Mouse (Mus musculus) CH12F3 (cell line): ENCODE results near the gene Tmem179b.
"Not testable (repeated sequence)": the region's sequence is repeated elsewhere in the genome, so short reads cannot be mapped to it uniquely, and the experiment has no call there.

Source experiments
- in situ Hi-C: fragments of 300-500 bp; cut with MboI; formaldehyde crosslinking; loops from 2 replicates; pipeline ENCODE4 v1.14.3; 2020; ENCODE audit warnings: low sequenced_read_pairs

Gene Tmem179b

GRCm38 (mm10) chr19:8735389-8736159 is 38.7 kb downstream of the Tmem179b start, which contains the start of gene Wdr74:
Gene Wdr74, plus strand, starts transcription at chr19:8735827.
- in situ Hi-C loops, result no loop called here

DNA sequence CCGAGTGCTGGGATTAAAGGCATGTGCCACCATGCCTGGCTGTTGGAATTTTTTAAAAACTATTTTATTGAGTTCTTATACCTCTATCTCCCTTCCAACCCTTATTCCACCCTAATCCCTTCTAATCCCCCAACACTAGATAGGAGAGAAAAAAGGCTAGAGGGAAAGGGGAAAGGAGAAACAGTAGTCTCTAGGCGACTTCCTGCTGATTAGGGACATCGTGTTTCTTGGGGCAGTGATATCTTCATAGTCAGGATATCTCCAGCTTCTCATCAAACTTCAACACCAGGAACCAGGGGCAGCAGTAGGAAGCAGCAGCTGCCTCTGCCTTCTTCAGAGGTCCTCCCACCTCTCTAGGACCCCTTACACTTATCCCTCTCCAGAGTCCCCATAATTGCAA is 39.9 kb downstream of the Tmem179b start:
- in situ Hi-C loops, result no loop called here

- in situ Hi-C loops, result not testable (repeated sequence)
Measured at GRCm38 (mm10) chr19:8728335-8729099, 45.8 kb downstream of the Tmem179b start.

GRCm38 (mm10) chr19:8727495-8728114 is 46.7 kb downstream of the Tmem179b start:
- in situ Hi-C loops, result no loop called here

GRCm38 (mm10) chr19:8726609-8727390 is 47.5 kb downstream of the Tmem179b start:
- in situ Hi-C loops, result no loop called here

DNA sequence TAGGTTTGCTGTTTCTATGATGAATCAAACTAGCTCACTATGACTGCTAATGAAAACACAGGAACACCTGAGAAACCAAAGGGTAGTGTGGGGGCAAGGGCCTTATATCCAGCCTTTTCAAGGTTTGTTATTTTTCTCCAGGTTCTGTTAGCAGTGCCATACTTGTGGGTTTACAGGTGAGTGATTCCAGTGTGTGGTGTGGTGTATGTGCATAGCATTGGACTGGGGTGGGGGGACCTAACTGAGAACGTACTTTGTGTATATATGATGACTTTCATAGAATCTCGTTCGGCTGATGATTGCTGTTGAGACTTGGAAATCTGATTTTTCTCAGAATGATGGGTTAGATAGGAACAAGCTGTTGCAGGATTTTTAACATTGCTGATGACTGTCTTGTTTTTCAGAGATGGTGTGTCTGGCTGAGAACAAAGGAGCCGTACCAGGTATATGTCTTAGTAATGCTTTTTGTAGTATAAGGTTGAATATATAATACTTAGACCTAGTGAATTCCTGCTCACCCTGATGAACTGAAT is 49.1 kb downstream of the Tmem179b start:
- in situ Hi-C loops, result no loop called here

DNA sequence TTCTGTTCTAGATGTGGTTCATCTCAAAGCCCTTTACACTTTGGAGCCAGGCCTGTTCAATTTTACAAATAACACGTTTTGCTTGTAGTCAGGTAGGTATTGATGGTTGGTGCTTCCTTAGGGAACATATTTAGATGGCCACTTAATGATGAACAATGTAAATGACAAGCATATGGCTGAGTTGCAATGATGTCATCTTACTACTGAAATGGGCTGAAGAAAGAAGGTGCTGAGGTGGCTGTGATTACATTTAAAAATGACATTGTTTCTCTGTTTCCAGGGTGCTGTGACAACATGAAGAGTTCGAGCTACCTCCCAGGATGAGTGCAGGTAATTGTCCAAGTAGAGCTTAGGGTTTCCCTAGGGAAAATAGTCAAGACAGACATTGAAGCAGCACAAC is 49.9 kb downstream of the Tmem179b start:
- in situ Hi-C loops, result no loop called here

DNA sequence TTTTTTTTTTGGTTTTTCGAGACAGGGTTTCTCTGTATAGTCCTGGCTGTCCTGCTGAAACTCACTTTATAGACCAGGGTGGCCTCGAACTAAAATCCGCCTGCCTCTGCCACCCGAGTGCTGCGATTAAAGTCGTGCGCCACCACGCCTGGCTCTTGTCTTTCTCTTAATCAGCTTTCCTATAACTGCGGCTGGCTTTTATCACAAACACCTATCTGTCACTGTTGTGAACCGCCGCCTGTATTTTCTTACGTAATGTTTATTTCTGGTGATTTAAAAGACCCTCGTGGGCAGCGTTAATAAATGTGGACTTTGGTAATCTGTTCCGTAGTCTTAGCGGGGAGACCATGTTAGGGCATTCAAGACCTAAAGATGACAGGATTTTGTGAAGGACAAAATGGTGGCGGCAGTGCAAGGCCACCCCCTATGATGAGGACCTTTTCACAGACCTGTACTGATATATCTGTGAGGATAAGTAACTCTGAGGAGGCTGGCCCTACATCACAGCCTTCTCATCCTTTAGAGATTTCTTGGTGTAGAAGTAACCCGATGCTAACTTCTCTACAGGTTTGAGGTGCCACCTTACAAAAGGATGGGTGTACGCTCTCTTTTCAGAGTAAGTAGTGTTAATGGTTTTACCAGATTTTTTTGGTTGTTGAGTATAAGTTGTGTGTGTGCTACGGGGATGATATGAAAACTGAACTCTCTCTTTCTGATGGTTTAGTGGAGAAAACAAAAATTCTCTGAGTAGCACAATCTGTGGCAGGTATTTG is 50.5 kb downstream of the Tmem179b start:
- in situ Hi-C loops, result no loop called here

DNA sequence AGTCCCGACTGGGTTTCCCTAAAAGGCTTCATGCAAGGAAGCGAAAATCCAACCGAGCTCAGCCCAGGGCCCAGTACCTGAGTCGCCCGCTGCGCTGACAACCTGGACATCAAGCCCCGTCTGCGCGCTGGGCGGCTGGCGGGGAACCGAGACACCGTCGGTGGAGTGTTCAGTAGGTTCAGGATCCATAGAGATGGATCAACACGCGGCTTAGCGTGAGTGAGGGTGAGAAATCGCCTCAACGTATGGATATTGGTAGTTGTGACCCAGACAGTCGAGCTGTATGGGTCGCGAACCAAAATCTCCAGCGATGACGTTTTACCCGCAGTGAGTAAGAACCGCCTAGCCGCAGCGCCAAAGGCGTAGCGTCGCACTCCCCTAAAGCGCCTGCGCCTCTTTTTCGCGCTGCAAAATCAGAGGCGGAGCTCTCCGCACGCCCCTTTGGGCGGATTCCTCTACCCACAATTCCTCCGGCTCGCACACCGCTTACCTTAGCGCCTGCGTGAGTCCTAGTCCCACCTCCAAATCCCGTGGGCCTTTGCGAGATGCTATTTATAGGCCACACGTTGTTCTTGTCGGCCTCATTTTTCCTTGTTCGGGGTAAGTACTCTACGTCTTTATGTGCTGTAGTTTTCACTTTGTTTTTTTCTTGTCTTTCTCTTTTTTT is 51.2 kb downstream of the Tmem179b start, which contains the start of gene Slc3a2:
TSS of gene Slc3a2 (minus strand) at position 463 of the 667 bp plus-strand sequence.
- in situ Hi-C loops, result no loop called here

DNA sequence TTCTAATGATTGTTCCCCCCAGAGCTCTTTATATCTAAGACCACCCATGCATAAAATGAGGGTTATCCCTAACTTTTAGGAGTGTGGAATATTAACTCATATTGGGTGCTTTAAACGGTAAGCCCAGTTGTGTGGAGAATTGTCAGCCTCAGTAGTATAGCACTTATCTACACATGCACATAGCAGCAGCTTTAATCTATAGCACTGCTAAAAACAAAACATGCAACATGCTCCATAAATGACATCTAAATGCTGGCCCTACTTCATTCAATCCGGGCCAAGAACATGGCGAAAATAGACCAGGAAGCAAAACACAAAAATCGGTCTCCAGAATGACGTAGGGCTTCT is 51.7 kb downstream of the Tmem179b start:
- in situ Hi-C loops, result no loop called here
